Mouse (Mus musculus): Measurements from ENCODE around the gene Prr18. TPM values are rescaled to one million over a fixed set of nuclear protein-coding genes. Genes with fewer than 3 reads are reported as not detected.
"Not testable (repeated sequence)": the region's sequence is repeated elsewhere in the genome, so short reads cannot be mapped to it uniquely, and the experiment has no call there.

Gene Prr18
- total RNA-seq (2012; rRNA removed) = 0.37 and 0.45 TPM in 2 replicates

- H3K9me3 ChIP-seq (ENCODE audit: control insufficient read depth, insufficient read depth, low read depth, low read length); H3K9ac ChIP-seq (ENCODE audit: insufficient read depth, low read depth, low read length, poor library complexity, severe bottlenecking); H3K36me3 ChIP-seq (ENCODE audit: control insufficient read depth, insufficient read depth, low read length, poor library complexity, severe bottlenecking); H3K4me1 ChIP-seq (ENCODE audit: control insufficient read depth in 2 of 2, insufficient read depth in 2 of 2, low read length in 2 of 2, poor library complexity in 1 of 2); in situ Hi-C loops (cut with MboI; ENCODE audit: low sequenced_read_pairs in 2 of 2, unreplicated experiment in 2 of 2); H3K4me3 ChIP-seq (ENCODE audit: insufficient read depth in 1 of 2, low read depth in 1 of 2, low read length in 2 of 2, poor library complexity in 1 of 2, severe bottlenecking in 1 of 2); H3K27ac ChIP-seq (ENCODE audit: insufficient read depth, low read depth, low read length, poor library complexity, severe bottlenecking); DNase-seq (ENCODE audit: low read depth, low spot score): not testable (repeated sequence)
These were observed at the start of gene Prr18 for GRCm38 (mm10) chr17:8337159-8337558. TSS of gene Prr18 (plus strand) at chr17:8337459.

GRCm38 (mm10) chr17:8289993-8290679, 47.1 kb upstream of the Prr18 start:
- H3K36me3 ChIP-seq (ENCODE audit: control insufficient read depth, insufficient read depth, low read length, poor library complexity, severe bottlenecking) = no peaks in the 10 kb centered on the region
- in situ Hi-C loops (cut with MboI; ENCODE audit: low sequenced_read_pairs in 2 of 2, unreplicated experiment in 2 of 2) = no loop called here
- no peak overlapping the region for H3K27ac ChIP-seq (ENCODE audit: insufficient read depth, low read depth, low read length, poor library complexity, severe bottlenecking)
- H3K4me1 ChIP-seq (ENCODE audit: control insufficient read depth in 2 of 2, insufficient read depth in 2 of 2, low read length in 2 of 2, poor library complexity in 1 of 2) = peaks cover 0 to under 1% of the 10 kb centered on the region in 2 experiments; a peak in 1 of 4 replicates
- H3K9me3 ChIP-seq (ENCODE audit: control insufficient read depth, insufficient read depth, low read depth, low read length) = no peaks in the 10 kb centered on the region
- H3K4me3 ChIP-seq (ENCODE audit: insufficient read depth in 1 of 2, low read depth in 1 of 2, low read length in 2 of 2, poor library complexity in 1 of 2, severe bottlenecking in 1 of 2) = no peak overlapping the region
- no peak for TF ChIP-seq CHD2 (IDR thresholded peaks at IDR 0.05; ENCODE audit: low read depth, low read length)
- TF ChIP-seq ZC3H11A (IDR thresholded peaks at IDR 0.05; ENCODE audit: borderline replicate concordance, low read depth, low read length) = no peak
- no peak overlapping the region for H3K9ac ChIP-seq (ENCODE audit: insufficient read depth, low read depth, low read length, poor library complexity, severe bottlenecking)
- no peak for DNase-seq (ENCODE audit: low read depth, low spot score)

- H3K4me3 ChIP-seq (ENCODE audit: insufficient read depth in 1 of 2, low read depth in 1 of 2, low read length in 2 of 2, poor library complexity in 1 of 2, severe bottlenecking in 1 of 2) = no peak overlapping the region
- H3K4me1 ChIP-seq (ENCODE audit: control insufficient read depth in 2 of 2, insufficient read depth in 2 of 2, low read length in 2 of 2, poor library complexity in 1 of 2) = no peaks in the 10 kb centered on the region
- no peaks in the 10 kb centered on the region for H3K9me3 ChIP-seq (ENCODE audit: control insufficient read depth, insufficient read depth, low read depth, low read length)
- in situ Hi-C loops (cut with MboI; ENCODE audit: low sequenced_read_pairs in 2 of 2, unreplicated experiment in 2 of 2) = no loop called here
- H3K36me3 ChIP-seq (ENCODE audit: control insufficient read depth, insufficient read depth, low read length, poor library complexity, severe bottlenecking) = no peaks in the 10 kb centered on the region
- TF ChIP-seq ZC3H11A (IDR thresholded peaks at IDR 0.05; ENCODE audit: borderline replicate concordance, low read depth, low read length) (no peak), MAFK (IDR thresholded peaks at IDR 0.05; ENCODE audit: insufficient read depth, low read depth, low read length) (no peak), CHD2 (IDR thresholded peaks at IDR 0.05; ENCODE audit: low read depth, low read length) (no peak), HCFC1 (IDR thresholded peaks at IDR 0.05; ENCODE audit: borderline replicate concordance, insufficient read depth, low read length) (no peak), ZNF384 (IDR thresholded peaks at IDR 0.05; ENCODE audit: low read depth, low read length) (no peak)
- no peak overlapping the region for H3K27ac ChIP-seq (ENCODE audit: insufficient read depth, low read depth, low read length, poor library complexity, severe bottlenecking)
- H3K9ac ChIP-seq (ENCODE audit: insufficient read depth, low read depth, low read length, poor library complexity, severe bottlenecking) = no peak overlapping the region
- DNase-seq (ENCODE audit: low read depth, low spot score) = no peak
These were observed 46.5 kb upstream of the Prr18 start for GRCm38 (mm10) chr17:8290736-8291135.

GRCm38 (mm10) chr17:8295825-8296224, 41.4 kb upstream of the Prr18 start:
- in situ Hi-C loops (cut with MboI; ENCODE audit: low sequenced_read_pairs in 2 of 2, unreplicated experiment in 2 of 2) = no loop called here
- no peak overlapping the region for H3K4me3 ChIP-seq (ENCODE audit: insufficient read depth in 1 of 2, low read depth in 1 of 2, low read length in 2 of 2, poor library complexity in 1 of 2, severe bottlenecking in 1 of 2)
- no peak overlapping the region for H3K9ac ChIP-seq (ENCODE audit: insufficient read depth, low read depth, low read length, poor library complexity, severe bottlenecking)
- no peaks in the 10 kb centered on the region for H3K4me1 ChIP-seq (ENCODE audit: control insufficient read depth in 2 of 2, insufficient read depth in 2 of 2, low read length in 2 of 2, poor library complexity in 1 of 2)
- no peaks in the 10 kb centered on the region for H3K36me3 ChIP-seq (ENCODE audit: control insufficient read depth, insufficient read depth, low read length, poor library complexity, severe bottlenecking)
- no peak for DNase-seq (ENCODE audit: low read depth, low spot score)
- TF ChIP-seq ZC3H11A (IDR thresholded peaks at IDR 0.05; ENCODE audit: borderline replicate concordance, low read depth, low read length) (no peak), CHD2 (IDR thresholded peaks at IDR 0.05; ENCODE audit: low read depth, low read length) (no peak), ZNF384 (IDR thresholded peaks at IDR 0.05; ENCODE audit: low read depth, low read length) (no peak), MAFK (IDR thresholded peaks at IDR 0.05; ENCODE audit: insufficient read depth, low read depth, low read length) (no peak), HCFC1 (IDR thresholded peaks at IDR 0.05; ENCODE audit: borderline replicate concordance, insufficient read depth, low read length) (no peak)
- no peaks in the 10 kb centered on the region for H3K9me3 ChIP-seq (ENCODE audit: control insufficient read depth, insufficient read depth, low read depth, low read length)
- no peak overlapping the region for H3K27ac ChIP-seq (ENCODE audit: insufficient read depth, low read depth, low read length, poor library complexity, severe bottlenecking)

- in situ Hi-C loops (cut with MboI; ENCODE audit: low sequenced_read_pairs in 2 of 2, unreplicated experiment in 2 of 2) = no loop called here
- Histone ChIP-seq H3K9ac (ENCODE audit: insufficient read depth, low read depth, low read length, poor library complexity, severe bottlenecking) (no peak overlapping the region), H3K36me3 (ENCODE audit: control insufficient read depth, insufficient read depth, low read length, poor library complexity, severe bottlenecking) (no peaks in the 10 kb centered on the region), H3K4me3 (ENCODE audit: insufficient read depth in 1 of 2, low read depth in 1 of 2, low read length in 2 of 2, poor library complexity in 1 of 2, severe bottlenecking in 1 of 2) (no peak overlapping the region), H3K27ac (ENCODE audit: insufficient read depth, low read depth, low read length, poor library complexity, severe bottlenecking) (no peak overlapping the region), H3K9me3 (ENCODE audit: control insufficient read depth, insufficient read depth, low read depth, low read length) (no peaks in the 10 kb centered on the region), H3K4me1 (ENCODE audit: control insufficient read depth in 2 of 2, insufficient read depth in 2 of 2, low read length in 2 of 2, poor library complexity in 1 of 2) (no peaks in the 10 kb centered on the region)
- no peak for DNase-seq (ENCODE audit: low read depth, low spot score)
- no peak for TF ChIP-seq ZC3H11A (IDR thresholded peaks at IDR 0.05; ENCODE audit: borderline replicate concordance, low read depth, low read length)
- TF ChIP-seq CHD2 (IDR thresholded peaks at IDR 0.05; ENCODE audit: low read depth, low read length) = no peak
- TF ChIP-seq MAFK (IDR thresholded peaks at IDR 0.05; ENCODE audit: insufficient read depth, low read depth, low read length) = no peak
- TF ChIP-seq ZNF384 (IDR thresholded peaks at IDR 0.05; ENCODE audit: low read depth, low read length) = no peak
- no peak for TF ChIP-seq HCFC1 (IDR thresholded peaks at IDR 0.05; ENCODE audit: borderline replicate concordance, insufficient read depth, low read length)
These were observed 40.9 kb upstream of the Prr18 start for GRCm38 (mm10) chr17:8296313-8296844.

All from ES-E14 (cell line).